Mouse (Mus musculus): ENCODE results near the gene Ctdsp1.

GRCm38 (mm10) chr1:74380484-74380883 lies 10.8 kb upstream of the Ctdsp1 start:
- TF ChIP-seq CTCF (IDR thresholded peaks at IDR 0.05; ENCODE audit: low read depth, low read length) (no peak), POLR2A (IDR thresholded peaks at IDR 0.05; ENCODE audit: extremely low read depth, insufficient read depth, low read length) (no peak)

All from liver, adult 2 months (tissue).